Mouse (Mus musculus) hindbrain, embryonic 16.5 days (tissue): ENCODE data around the gene Wdr66. TPM values are rescaled to one million over a fixed set of nuclear protein-coding genes. Genes with fewer than 3 reads are reported as not detected.
A peak's percentile ranks its signal among the peaks of the same experiment; 100 is the strongest.

Experiments used
- ATAC-seq: fragments of 200-750 bp; cut with Nextera tagmentation; 2 replicates; pipeline ENCODE4 v1.8.0; 2017; ENCODE audit warnings: moderate TSS enrichment, moderate library complexity
- H3K27ac ChIP-seq: fragments of 300-500 bp; sonication (generic); 2 replicates; pipeline ENCODE4 v1.5.1; 2014; ENCODE audit warnings: low read depth, mild to moderate bottlenecking, control low read depth, low read length, moderate library complexity
- H3K27me3 ChIP-seq: fragments of 300-500 bp; sonication (generic); replicated peaks from 2 replicates; pipeline ENCODE4 v1.6.1; 2014; ENCODE audit warnings: low read length; ENCODE audit not compliant: control insufficient read depth, insufficient read depth
- H3K36me3 ChIP-seq: fragments of 300-500 bp; sonication (generic); 2 replicates; pipeline ENCODE4 v1.6.1; 2014; ENCODE audit warnings: mild to moderate bottlenecking, low read length, moderate library complexity, mixed read lengths; ENCODE audit not compliant: control insufficient read depth, insufficient read depth
- H3K4me1 ChIP-seq: fragments of 300-500 bp; sonication (generic); 2 replicates; pipeline ENCODE4 v1.6.1; 2014; ENCODE audit warnings: low read depth, low read length; ENCODE audit not compliant: control insufficient read depth, insufficient read depth
- H3K4me2 ChIP-seq: fragments of 300-500 bp; sonication (generic); 2 replicates; pipeline ENCODE4 v1.6.1; 2014; ENCODE audit warnings: mild to moderate bottlenecking, low read length, control low read depth, moderate library complexity
- H3K4me3 ChIP-seq: fragments of 300-500 bp; sonication (generic); 2 replicates; pipeline ENCODE4 v1.5.1; 2014; ENCODE audit warnings: mild to moderate bottlenecking, low read length, control low read depth, moderate library complexity
- H3K9ac ChIP-seq: fragments of 300-500 bp; sonication (generic); 2 replicates; pipeline ENCODE4 v1.6.1; 2014; ENCODE audit warnings: low read depth, mild to moderate bottlenecking, control low read depth, low read length, moderate library complexity
- H3K9me3 ChIP-seq: fragments of 300-500 bp; sonication (generic); 2 replicates; pipeline ENCODE4 v1.6.1; 2014; ENCODE audit warnings: mild to moderate bottlenecking, low read length, moderate library complexity; ENCODE audit not compliant: control insufficient read depth
- WGBS: fragments of 180-500 bp; shearing (Covaris S2); extraction: QIAGEN DNeasy Blood & Tissue Kit; methylation state at CpG from one replicate; pipeline ENCODE4 v1.1.7; 2014; 5-methylcytosine and 5-hydroxymethylcytosine counted together
- polyA plus RNA-seq: library from polyadenylated mRNA; unstranded; fragments of >200 nt; fragmentation: Nextera tagmentation; extraction: Ambion mirVana; gene quantifications from 2 replicates; pipeline ENCODE4 v1.2.1, GENCODE M21; 2015

The Wdr66 gene
- polyA plus RNA-seq, 1 experiment from 2014 or later: 1.4 TPM

- Histone ChIP-seq H3K9me3 (no peaks in the 10 kb centered on the region), H3K27ac (no peak overlapping the region), H3K4me3 (no peak overlapping the region), H3K4me1 (no peaks in the 10 kb centered on the region), H3K4me2 (no peak overlapping the region), H3K9ac (no peak overlapping the region), H3K27me3 (no peaks in the 10 kb centered on the region), H3K36me3 (peaks cover 37% of the 10 kb centered on the region)
- ATAC-seq: no peak
- 97% methylated on average over 4 of the region's 4 CpGs for WGBS
These were observed 105.4 kb downstream of the Wdr66 start for GRCm38 (mm10) chr5:123357253-123357652.

- peaks cover 42% of the 10 kb centered on the region for H3K36me3 ChIP-seq
- no peak overlapping the region for H3K27ac ChIP-seq
These were observed 107.5 kb downstream of the Wdr66 start for GRCm38 (mm10) chr5:123359431-123359830.

GRCm38 (mm10) chr5:123362911-123363310 lies 111.0 kb downstream of the Wdr66 start:
- Histone ChIP-seq H3K4me2 (no peak overlapping the region), H3K9me3 (no peaks in the 10 kb centered on the region), H3K27me3 (no peaks in the 10 kb centered on the region), H3K36me3 (peaks cover 26% of the 10 kb centered on the region), H3K9ac (no peak overlapping the region), H3K4me3 (no peak overlapping the region), H3K4me1 (no peaks in the 10 kb centered on the region), H3K27ac (no peak overlapping the region)
- no peak for ATAC-seq
- 86% methylated on average over 4 of the region's 4 CpGs for WGBS

More at GRCm38 (mm10) chr5:123359431-123359830, 107.5 kb downstream of the Wdr66 start:
- no peaks in the 10 kb centered on the region for H3K4me1 ChIP-seq
- no peak overlapping the region for H3K4me3 ChIP-seq
- H3K9me3 ChIP-seq: no peaks in the 10 kb centered on the region
- no peak overlapping the region for H3K4me2 ChIP-seq
- 85% methylated on average over 6 of the region's 6 CpGs for WGBS
- no peak for ATAC-seq
- H3K9ac ChIP-seq: no peak overlapping the region
- no peaks in the 10 kb centered on the region for H3K27me3 ChIP-seq

GRCm38 (mm10) chr5:123364302-123364971 lies 112.5 kb downstream of the Wdr66 start:
- H3K4me2 ChIP-seq: no peak overlapping the region
- ATAC-seq: no peak; the same call in 1 of the 2 replicates
- H3K36me3 ChIP-seq: peaks cover 25% of the 10 kb centered on the region
- H3K9me3 ChIP-seq: no peaks in the 10 kb centered on the region
- H3K9ac ChIP-seq: no peak overlapping the region
- H3K4me1 ChIP-seq: no peaks in the 10 kb centered on the region
- peak overlapping the region; percentile 49 for H3K27ac ChIP-seq
- WGBS: 79% methylated on average over 11 of the region's 11 CpGs
- H3K27me3 ChIP-seq: no peaks in the 10 kb centered on the region
- no peak overlapping the region for H3K4me3 ChIP-seq

- no peaks in the 10 kb centered on the region for H3K4me1 ChIP-seq
- ATAC-seq: no peak; the same call in 1 of the 2 replicates
- H3K36me3 ChIP-seq: peaks cover 43% of the 10 kb centered on the region
- no peak overlapping the region for H3K4me2 ChIP-seq
- no peak overlapping the region for H3K4me3 ChIP-seq
- H3K9me3 ChIP-seq: no peaks in the 10 kb centered on the region
- WGBS: 77% methylated on average over 13 of the region's 13 CpGs
- H3K27ac ChIP-seq: no peak overlapping the region
- no peaks in the 10 kb centered on the region for H3K27me3 ChIP-seq
- H3K9ac ChIP-seq: no peak overlapping the region
These were observed 117.1 kb downstream of the Wdr66 start for GRCm38 (mm10) chr5:123368869-123369488.

GRCm38 (mm10) chr5:123370049-123370448 lies 118.1 kb downstream of the Wdr66 start:
- no peaks in the 10 kb centered on the region for H3K27me3 ChIP-seq

GRCm38 (mm10) chr5:123375262-123375661 lies 123.4 kb downstream of the Wdr66 start:
- no peaks in the 10 kb centered on the region for H3K27me3 ChIP-seq
- ATAC-seq: no peak
- 96% methylated on average over 10 of the region's 10 CpGs for WGBS

More at GRCm38 (mm10) chr5:123370049-123370448, 118.1 kb downstream of the Wdr66 start:
- no peak overlapping the region for H3K4me2 ChIP-seq
- no peak overlapping the region for H3K9ac ChIP-seq
- peaks cover 43% of the 10 kb centered on the region for H3K36me3 ChIP-seq
- no peak overlapping the region for H3K27ac ChIP-seq
- H3K4me1 ChIP-seq: no peaks in the 10 kb centered on the region
- no peaks in the 10 kb centered on the region for H3K9me3 ChIP-seq
- ATAC-seq: no peak
- WGBS: 91% methylated on average over 5 of the region's 5 CpGs
- H3K4me3 ChIP-seq: no peak overlapping the region

GRCm38 (mm10) chr5:123375793-123376452 lies 124.0 kb downstream of the Wdr66 start:
- H3K4me1 ChIP-seq: no peaks in the 10 kb centered on the region; the same call in 1 of the 2 replicates
- H3K27me3 ChIP-seq: no peaks in the 10 kb centered on the region
- no peak for ATAC-seq
- no peak overlapping the region for H3K9ac ChIP-seq
- no peaks in the 10 kb centered on the region for H3K9me3 ChIP-seq
- H3K4me3 ChIP-seq: no peak overlapping the region
- 89% methylated on average over 6 of the region's 6 CpGs for WGBS
- 0 out of 2 replicates have a peak overlapping the region, but pooled peaks have one; percentile 34 for H3K27ac ChIP-seq
- peaks cover 23% of the 10 kb centered on the region for H3K36me3 ChIP-seq
- no peak overlapping the region for H3K4me2 ChIP-seq

More at GRCm38 (mm10) chr5:123375262-123375661, 123.4 kb downstream of the Wdr66 start:
- Histone ChIP-seq H3K4me2 (no peak overlapping the region), H3K9me3 (no peaks in the 10 kb centered on the region), H3K4me3 (no peak overlapping the region), H3K36me3 (peaks cover 29% of the 10 kb centered on the region), H3K4me1 (no peaks in the 10 kb centered on the region; the same call in 1 of the 2 replicates), H3K9ac (no peak overlapping the region), H3K27ac (no peak overlapping the region)

- peak; percentile 56 for ATAC-seq
- Histone ChIP-seq H3K4me3 (no peak overlapping the region), H3K4me2 (no peak overlapping the region), H3K9ac (no peak overlapping the region; the same call in 1 of the 2 replicates), H3K4me1 (no peaks in the 10 kb centered on the region; the same call in 1 of the 2 replicates), H3K27ac (0 out of 2 replicates have a peak overlapping the region, but pooled peaks have one; percentile 34), H3K27me3 (no peaks in the 10 kb centered on the region), H3K9me3 (no peaks in the 10 kb centered on the region), H3K36me3 (peaks cover 16% of the 10 kb centered on the region)
- WGBS: 21% methylated on average over 10 of the region's 10 CpGs
These were observed 124.7 kb downstream of the Wdr66 start for GRCm38 (mm10) chr5:123376569-123376968.
